Mouse (Mus musculus): ENCODE measurements around the gene Gpc6. TPM values are rescaled to one million over a fixed set of nuclear protein-coding genes. Genes with fewer than 3 reads are reported as not detected.

Gpc6 gene
- polyA plus RNA-seq, 1 experiment from 2014 or later: 4.4 TPM

GRCm38 (mm10) chr14:118009541-118009940 is 1084.4 kb downstream of the Gpc6 start:
- H3K4me3 ChIP-seq (ENCODE audit: low read depth, low read length): no peak overlapping the region
- H3K27ac ChIP-seq (ENCODE audit: low read length): no peak overlapping the region
- no peaks in the 10 kb centered on the region for H3K4me1 ChIP-seq (ENCODE audit: control insufficient read depth, low read depth, low read length)
- H3K27me3 ChIP-seq (ENCODE audit: control insufficient read depth, insufficient read depth, low read depth, low read length): no peaks in the 10 kb centered on the region
- no peak overlapping the region for H3K4me2 ChIP-seq (ENCODE audit: low read depth, low read length)
- WGBS (ENCODE audit: insufficient replicate concordance): 50% methylated on average over 9 of the region's 9 CpGs
- ATAC-seq (ENCODE audit: low read depth): no peak
- H3K9me3 ChIP-seq (replicated peaks; ENCODE audit: control insufficient read depth, low read length): no peaks in the 10 kb centered on the region
- H3K9ac ChIP-seq (ENCODE audit: low read depth, low read length): no peak overlapping the region
- no peaks in the 10 kb centered on the region for H3K36me3 ChIP-seq (ENCODE audit: control insufficient read depth, insufficient read depth)

DNA sequence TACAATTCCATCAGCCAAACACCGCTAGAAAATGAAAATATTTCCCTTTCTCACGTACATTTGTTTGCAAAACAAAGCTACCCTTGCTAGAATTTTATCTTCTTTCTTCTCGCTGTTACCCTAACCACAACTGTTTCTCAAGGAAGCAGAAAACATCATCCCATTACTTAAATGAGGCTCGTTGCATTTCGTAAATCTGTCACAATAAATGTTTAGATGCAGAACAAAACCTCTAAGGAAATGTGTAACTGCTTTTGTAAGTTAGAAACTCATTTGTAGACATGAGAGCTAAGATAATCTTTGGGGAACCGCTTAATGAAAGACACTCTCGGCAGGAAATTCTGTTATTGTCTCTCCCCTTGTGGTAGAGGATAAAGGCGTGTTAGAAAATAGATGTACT is 1088.1 kb downstream of the Gpc6 start:
- Histone ChIP-seq H3K4me3 (ENCODE audit: low read depth, low read length) (no peak overlapping the region), H3K4me2 (ENCODE audit: low read depth, low read length) (no peak overlapping the region), H3K36me3 (ENCODE audit: control insufficient read depth, insufficient read depth) (no peaks in the 10 kb centered on the region), H3K27me3 (ENCODE audit: control insufficient read depth, insufficient read depth, low read depth, low read length) (no peaks in the 10 kb centered on the region), H3K9me3 (replicated peaks; ENCODE audit: control insufficient read depth, low read length) (no peaks in the 10 kb centered on the region), H3K9ac (ENCODE audit: low read depth, low read length) (no peak overlapping the region), H3K27ac (ENCODE audit: low read length) (no peak overlapping the region), H3K4me1 (ENCODE audit: control insufficient read depth, low read depth, low read length) (no peaks in the 10 kb centered on the region)
- ATAC-seq (ENCODE audit: low read depth): no peak
- 50% methylated on average over 8 of the region's 8 CpGs for WGBS (ENCODE audit: insufficient replicate concordance)

DNA sequence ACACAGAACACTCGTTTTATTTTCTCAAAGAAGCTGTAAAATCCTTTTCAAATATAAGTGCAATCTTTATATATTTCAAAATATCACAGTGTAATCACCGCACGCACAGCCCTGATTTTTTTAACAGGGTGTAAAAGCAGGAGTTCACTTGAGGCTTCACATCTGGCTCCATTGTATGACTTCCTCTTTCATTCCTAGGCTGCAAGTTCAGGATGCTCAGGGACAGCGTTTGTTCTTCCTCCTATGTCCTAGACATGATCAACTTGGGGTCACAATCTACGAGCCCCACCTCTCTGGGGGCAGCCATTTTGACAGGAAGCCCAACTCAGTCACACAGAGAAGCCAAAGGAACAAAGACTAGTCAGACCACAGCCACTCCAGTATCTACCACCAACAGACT is 1094.2 kb downstream of the Gpc6 start:
- no peak for ATAC-seq (ENCODE audit: low read depth)
- 45% methylated on average over 5 of the region's 5 CpGs for WGBS (ENCODE audit: insufficient replicate concordance)
- Histone ChIP-seq H3K4me1 (ENCODE audit: control insufficient read depth, low read depth, low read length) (no peaks in the 10 kb centered on the region), H3K36me3 (ENCODE audit: control insufficient read depth, insufficient read depth) (no peaks in the 10 kb centered on the region), H3K9ac (ENCODE audit: low read depth, low read length) (no peak overlapping the region), H3K4me3 (ENCODE audit: low read depth, low read length) (no peak overlapping the region), H3K9me3 (replicated peaks; ENCODE audit: control insufficient read depth, low read length) (no peaks in the 10 kb centered on the region), H3K27me3 (ENCODE audit: control insufficient read depth, insufficient read depth, low read depth, low read length) (no peaks in the 10 kb centered on the region), H3K27ac (ENCODE audit: low read length) (no peak overlapping the region), H3K4me2 (ENCODE audit: low read depth, low read length) (no peak overlapping the region)

DNA sequence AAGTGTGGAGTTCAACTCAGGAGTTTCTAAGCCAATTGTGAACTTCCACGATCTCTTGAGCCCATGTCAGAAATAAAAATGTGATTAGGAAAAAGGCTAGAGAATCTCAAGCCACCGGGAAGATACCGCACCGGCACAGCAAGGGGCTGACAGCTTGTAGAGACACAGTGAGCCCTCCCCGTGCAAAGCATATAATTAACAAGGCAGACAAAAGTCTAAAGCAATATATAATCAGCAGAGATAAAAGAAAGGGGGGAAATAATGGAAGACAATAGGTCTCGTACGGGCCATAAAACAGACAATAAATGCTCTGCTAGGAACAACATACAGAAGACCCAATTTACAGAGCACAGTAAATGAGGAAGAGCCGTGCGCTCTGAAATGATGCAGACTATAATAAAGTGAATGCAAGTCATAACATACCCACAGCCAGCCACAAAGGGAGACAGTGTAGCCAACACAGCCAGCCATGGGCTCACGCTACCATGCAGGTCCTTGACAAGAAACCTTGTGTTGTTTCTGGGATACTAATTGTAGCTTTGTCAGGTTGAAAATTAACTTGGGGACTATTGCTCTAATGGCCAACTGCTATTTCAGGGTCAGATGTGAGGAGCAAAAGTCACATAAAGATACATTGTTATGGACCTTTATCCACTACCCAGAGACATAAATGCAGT is 1096.9 kb downstream of the Gpc6 start:
- WGBS (ENCODE audit: insufficient replicate concordance): 69% methylated on average over 10 of the region's 10 CpGs
- Histone ChIP-seq H3K27ac (ENCODE audit: low read length) (no peak overlapping the region), H3K9ac (ENCODE audit: low read depth, low read length) (no peak overlapping the region), H3K4me1 (ENCODE audit: control insufficient read depth, low read depth, low read length) (no peaks in the 10 kb centered on the region), H3K4me3 (ENCODE audit: low read depth, low read length) (no peak overlapping the region), H3K36me3 (ENCODE audit: control insufficient read depth, insufficient read depth) (no peaks in the 10 kb centered on the region), H3K9me3 (replicated peaks; ENCODE audit: control insufficient read depth, low read length) (no peaks in the 10 kb centered on the region), H3K4me2 (ENCODE audit: low read depth, low read length) (no peak overlapping the region), H3K27me3 (ENCODE audit: control insufficient read depth, insufficient read depth, low read depth, low read length) (no peaks in the 10 kb centered on the region)
- no peak for ATAC-seq (ENCODE audit: low read depth)

Small RNA genes lying within 50 kb of the gene (microRNA-seq; reads per million reads assigned to microRNA genes)
- gene Mir6239: not detected

Measured in liver, embryonic 16.5 days (tissue).